Mouse (Mus musculus): ENCODE results near the gene Ptprf.
A peak's percentile ranks its signal among the peaks of the same experiment; 100 is the strongest.

Gene Ptprf

DNA sequence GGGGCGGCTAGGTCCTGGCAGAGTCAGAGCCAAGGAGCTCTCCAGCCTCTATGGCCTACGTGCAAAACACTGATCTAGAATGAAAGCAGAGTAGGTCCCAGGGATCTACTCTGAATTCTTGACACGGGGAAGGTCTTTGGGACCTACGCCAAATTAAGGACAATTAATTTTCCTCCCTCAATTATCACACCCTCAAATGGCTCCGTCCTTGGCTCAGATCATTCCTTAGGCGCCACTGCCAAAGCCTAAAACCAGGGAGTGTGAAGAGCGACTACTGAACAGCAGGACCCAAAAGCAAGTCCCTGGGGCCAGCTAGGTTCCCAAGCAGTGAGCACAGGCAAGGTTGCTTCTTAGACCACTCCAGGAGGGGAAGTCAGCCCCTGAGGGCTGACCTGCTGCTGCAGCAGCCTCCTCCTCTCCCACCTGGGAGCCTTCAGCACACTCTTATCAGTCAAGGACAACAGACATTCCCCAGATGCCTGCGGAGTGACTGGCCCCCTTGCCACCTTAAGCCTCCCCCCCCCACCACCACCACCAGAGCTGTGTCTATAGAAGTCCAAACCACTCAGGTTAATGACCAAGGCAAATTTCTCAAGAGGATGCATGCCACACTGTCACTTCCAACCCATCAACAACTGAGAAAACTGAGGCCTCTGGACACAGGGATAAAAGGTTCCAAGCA is 31.3 kb downstream of the Ptprf start:
- peak; percentile 39 for DNase-seq (ENCODE audit: low read depth, low spot score)

DNA sequence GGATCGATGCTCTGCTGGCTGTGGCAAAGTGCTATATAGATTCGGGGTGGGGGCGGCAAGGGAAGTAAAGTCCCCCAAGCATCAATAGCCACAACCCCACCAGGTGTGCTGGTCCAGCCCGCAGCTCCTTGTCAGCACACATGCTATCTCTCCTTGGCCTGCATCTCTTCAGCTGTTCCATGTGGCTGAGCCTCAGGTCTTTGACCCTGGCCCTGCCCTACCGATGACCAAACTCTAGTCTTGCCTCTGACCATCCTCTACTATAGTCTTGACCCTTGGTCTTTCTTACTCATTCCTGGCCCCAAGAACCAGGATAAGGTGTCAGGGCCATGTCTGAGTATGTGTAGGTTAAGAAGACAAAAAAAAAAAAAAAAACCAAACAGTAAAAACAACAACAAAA is 33.2 kb downstream of the Ptprf start:
- DNase-seq (ENCODE audit: low read depth, low spot score), result no peak

DNA sequence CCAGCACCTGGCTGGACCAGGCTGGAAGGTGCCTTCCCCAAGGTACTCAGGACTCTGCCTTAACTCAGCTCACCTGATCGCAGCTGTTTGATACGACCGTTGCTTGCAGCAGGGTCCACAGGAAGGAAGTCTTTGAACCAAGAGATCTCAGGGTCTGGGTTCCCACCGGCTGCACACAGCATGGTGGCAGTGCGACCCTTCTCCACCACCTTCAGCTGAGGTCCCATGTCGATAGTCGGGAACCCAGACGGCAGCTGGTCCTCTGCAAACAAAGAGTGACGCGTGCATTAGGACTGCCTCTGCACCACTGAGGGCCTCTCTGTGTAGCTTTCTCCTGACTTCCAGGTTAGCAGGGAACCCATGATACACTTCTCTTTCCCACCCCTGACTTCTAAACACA is 33.8 kb downstream of the Ptprf start:
- DNase-seq (ENCODE audit: low read depth, low spot score), result no peak

DNA sequence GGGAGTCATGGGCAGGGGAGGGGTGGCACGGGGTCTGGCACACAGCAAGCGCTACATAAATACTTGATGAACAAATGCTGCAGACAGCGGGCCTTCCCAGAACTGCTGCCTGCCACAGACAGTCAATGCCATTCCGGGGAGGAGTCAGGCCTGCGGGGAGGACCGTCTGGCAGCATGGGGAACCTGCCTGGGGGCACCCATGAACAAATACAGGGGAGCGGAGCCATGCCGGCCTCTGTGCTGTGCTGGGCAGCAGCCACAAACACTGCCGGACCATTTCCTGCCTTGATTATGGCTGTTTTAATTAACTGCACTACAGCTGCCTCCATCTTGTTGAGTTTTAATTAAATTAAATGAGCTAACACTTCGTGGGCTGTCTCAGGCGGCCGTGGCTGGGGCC is 35.0 kb downstream of the Ptprf start:
- DNase-seq (ENCODE audit: low read depth, low spot score), result no peak

DNA sequence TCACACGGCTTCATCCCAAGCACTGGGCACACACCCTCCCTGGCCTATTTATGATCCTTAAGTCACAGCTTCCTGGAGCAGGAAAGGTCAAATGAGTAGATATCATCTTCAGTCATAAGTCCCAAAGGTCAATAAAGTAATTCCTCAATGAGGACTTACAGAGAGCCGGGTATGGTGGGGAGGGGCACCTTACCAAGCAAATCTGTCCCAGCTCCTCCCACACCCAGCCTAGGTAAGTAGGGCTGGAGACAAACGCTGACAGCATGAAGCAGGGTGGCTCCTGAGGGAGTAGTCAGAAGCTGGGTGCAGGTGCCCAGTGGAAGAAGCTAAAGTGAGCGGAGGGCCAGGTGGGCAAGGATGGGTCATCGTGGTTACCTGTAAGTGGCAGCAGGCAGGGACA is 36.3 kb downstream of the Ptprf start:
- DNase-seq (ENCODE audit: low read depth, low spot score), result no peak

DNA sequence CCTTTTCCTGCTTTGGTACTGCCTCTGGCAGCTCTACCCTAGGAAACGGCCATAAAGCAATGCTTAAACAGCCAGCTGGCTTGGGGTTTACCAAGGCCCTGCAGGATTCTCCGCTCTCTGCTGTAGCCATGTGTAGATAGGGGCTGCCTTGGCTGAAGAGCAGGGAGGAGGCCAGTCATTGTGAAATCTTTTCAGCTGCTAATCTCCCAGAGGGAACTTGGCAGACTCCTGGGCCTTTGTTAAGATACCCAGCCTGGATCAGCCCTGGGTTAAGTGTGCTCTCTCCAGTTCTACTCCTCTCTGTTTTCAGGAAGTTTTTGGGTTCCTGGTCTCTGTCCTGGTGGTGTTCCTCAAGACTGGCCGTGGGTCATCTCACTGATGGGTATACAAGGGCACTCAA is 43.9 kb downstream of the Ptprf start:
- DNase-seq (ENCODE audit: low read depth, low spot score), result peak; percentile 38

DNA sequence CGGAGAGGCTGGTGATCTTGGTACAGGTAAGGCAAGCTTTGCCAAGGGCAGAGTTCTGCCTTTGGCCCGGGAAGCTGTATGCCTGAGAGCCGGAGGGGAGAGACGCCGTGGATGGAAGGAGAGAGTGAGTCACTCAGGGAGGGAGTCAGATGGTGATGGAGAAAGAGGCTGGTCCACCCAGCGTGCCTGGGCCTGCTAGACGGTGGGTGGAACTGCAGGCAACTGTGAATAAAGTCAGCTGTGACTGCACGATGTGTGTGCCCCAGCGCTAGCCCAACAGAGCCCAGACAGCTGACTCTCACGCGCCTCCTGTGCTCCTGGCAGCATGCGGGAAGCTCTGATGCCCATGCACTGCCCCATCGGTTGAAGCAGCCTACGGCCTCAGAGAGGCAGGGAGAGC is 45.4 kb downstream of the Ptprf start:
- no peak for DNase-seq (ENCODE audit: low read depth, low spot score)

DNA sequence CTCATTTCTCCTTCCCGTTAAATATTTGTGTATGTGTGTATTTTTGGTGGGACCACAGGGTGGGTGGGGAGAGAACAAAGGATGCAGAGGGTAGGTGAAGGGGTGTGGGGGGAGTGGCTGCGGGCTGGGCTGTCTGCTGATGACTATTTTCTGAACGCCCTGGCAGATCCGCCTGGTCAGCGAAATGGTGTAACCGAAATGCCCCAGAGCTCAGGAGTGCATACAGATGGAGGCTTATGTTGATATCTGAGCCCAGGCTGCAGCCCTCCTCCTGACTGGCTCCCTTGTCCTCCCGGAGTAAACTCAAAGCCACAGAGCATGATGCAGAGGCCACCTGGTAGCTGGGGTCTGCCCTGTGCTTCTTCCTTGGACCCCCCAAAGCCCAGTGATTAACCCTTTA is 47.4 kb downstream of the Ptprf start:
- no peak for DNase-seq (ENCODE audit: low read depth, low spot score)

DNA sequence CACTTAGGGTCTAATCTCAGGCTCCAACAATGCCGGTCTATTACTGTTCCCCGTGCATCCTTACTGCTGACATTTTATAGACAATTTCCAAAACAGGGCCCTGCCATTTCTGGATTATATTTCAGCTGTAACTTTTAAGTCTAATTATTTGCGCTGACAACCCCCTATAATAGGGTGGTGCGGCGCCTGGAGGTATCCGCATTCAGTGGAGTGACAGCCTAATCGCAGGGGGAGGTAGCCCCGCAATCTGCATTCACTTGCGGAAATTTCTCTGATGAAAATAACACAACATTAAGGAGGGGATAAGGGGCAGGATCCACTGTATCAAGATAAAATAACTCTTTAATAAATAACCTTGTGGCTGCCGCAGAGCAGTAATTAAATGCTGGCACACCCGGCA is 47.9 kb downstream of the Ptprf start:
- no peak for DNase-seq (ENCODE audit: low read depth, low spot score)

DNA sequence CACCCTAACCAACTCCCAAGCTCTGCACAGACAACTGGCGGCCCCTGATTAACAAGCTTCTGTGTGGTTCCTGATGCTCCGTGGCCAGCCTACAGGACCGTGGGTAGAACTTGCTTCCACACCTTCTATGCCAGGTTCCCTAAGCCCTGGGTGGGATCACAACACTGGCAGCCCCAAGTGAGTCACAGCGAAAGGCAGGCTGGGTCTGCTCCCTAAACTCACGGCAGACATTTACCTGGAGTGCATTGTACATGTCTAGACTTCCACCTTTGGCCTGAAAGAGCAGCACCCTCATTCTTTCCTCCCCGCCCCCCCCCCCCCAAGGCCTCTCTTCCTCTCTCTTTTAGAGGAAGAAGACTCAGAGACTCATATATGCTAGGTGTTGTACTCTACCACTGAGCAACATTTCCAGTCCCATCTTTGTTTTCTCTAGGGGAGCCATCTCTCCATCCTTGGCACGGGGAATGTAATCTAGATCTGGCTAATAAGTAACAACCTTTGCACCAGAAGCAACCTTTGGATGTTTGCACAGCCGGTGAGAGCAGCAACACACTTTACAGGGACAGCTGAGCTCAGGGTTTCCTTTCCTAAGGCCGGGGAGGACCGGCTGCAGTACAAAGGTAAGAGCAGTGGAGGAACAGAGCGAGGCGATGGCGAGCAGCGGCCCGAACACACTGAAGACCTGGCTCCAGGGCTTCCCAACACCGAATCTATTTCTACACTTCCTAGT is 51.1 kb downstream of the Ptprf start:
- DNase-seq (ENCODE audit: low read depth, low spot score), result no peak

DNA sequence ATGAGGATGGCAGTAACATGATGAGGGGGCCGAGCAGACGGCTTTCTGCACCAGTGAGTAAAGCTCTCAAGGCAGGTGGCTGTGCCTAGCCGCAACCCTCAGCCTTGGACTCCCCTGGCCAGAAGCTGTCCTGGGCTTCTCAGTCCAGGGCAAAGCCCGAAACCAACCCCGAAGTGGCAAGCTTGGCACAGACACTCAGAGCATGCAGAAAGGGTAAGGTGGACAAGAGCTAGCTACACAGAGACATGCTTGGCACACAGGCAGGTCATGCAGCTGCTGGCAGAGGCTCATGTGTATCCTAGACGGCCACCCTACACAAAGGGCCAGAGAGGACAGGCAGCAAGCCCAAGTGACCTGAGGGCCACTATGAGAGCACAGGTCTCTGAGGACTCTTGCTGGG is 52.5 kb downstream of the Ptprf start:
- DNase-seq (ENCODE audit: low read depth, low spot score), result no peak

DNA sequence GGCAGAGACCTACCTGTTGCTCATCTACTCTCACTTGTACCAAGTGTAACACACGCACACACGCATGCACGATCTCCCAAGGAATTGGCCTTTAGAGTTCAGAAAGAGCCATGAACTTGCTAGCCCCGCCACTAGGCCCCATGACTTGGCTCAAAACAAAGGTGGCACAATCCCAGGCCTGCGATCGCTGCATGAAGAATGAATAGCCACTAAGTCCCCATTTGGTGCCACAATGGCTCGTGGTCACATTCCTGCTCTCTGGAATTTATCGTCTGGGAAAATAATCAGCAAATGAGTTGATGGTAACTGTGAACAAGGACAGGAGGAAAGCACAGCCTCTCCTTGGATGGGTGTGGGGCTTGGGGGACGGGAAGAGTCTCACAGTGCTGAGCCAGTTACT is 54.3 kb downstream of the Ptprf start:
- DNase-seq (ENCODE audit: low read depth, low spot score), result no peak

DNA sequence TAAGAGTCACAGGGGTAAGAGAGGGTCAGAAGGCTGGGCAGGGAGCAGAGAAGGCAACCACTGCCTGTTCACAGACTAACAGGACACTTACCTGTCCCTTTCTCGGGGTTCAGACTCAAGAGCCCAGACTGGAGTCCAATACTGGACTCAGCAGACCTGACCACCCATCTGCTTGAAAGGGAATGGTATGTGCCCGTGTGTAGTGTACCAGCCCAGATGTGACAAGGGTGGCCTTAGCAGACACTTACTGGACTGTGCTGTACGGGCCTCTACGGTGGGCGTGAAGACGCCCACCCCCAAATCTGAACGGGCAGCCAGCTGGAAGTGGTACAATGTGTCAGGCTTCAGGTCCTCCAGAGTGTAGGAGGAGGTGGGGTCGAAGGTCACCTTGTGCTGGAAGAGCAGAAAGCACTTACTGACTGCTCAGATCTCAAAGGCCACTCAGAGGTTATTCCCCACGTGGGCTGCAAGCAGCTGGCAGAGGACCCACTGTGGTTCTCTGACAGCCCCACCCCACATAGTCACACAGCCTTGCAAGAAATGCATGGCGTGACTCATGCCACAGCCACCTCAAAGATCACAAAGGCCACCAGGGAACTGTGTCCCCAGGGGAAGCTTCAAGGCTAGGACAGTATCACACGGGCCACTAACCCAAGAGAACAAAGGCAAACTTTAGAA is 56.4 kb downstream of the Ptprf start:
- DNase-seq (ENCODE audit: low read depth, low spot score), result no peak

DNA sequence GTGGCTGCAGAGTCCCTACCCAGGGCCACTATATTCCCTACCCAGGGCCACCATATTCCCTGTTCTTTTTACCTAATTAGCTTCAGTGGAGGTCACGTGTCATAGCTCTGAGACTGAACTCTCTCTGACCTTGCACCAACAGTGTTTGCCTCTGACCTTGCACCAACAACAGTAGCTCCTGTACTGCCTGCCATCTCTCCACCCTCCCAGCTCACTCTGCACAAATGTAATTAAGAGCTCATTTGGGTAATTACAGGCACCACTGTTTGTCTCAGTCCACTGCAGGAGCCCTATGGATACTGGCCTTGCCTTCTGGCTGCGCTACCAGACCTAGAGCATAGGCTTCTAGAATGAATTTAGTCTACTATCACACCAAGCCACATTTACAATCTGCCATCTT is 57.3 kb downstream of the Ptprf start:
- no peak for DNase-seq (ENCODE audit: low read depth, low spot score)

DNA sequence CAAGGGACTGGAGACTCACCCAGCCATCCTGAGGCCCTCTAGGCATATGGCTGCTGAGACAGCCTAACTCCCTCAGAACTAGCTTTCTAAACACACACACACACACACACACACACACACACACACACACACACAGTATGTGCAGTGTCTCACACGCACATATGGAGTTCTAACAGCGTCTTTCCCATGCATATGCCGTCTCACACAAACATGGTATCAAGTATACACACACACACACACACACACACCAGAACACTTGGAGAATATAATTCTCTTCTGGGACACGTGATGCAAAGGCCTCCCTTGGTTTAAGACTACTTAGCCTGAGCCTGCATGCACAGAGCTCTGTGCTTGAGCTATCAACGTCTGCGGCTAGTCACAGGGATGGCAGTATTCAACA is 59.3 kb downstream of the Ptprf start:
- no peak for DNase-seq (ENCODE audit: low read depth, low spot score)

DNA sequence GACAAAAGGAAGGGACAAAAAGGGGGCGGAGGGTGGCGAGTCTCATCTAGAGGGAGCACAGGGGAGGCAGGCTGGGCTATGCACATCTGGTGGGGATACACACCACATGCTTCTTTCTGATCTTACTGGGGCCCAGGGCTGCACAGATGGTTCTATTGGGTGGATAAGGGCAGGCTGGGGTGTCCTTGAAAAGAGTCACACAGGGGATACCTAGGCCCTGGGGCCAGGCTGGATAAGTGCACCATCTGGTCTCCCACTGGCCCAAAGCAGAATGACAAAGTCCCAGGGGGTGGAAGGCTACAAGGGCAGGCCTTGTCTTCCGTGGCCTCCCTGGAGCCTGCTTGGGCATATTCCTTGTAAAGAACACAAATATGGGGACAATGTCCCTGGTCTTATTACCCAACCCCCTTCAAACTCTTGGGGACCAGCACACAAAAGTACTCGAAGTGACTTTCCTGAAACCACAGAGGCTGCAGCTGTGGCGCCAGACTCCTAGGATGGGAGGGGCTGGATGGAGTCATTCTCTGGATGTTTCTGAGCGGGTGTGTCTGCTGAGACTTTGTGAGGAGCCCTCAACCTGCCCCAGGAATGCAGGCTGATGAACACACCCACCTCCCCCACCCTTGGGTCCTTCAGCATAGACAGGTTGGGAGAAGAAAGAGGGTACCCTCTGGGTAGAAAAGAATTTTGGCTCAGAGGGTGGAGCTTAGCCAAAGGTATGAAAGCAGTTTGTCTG is 62.0 kb downstream of the Ptprf start:
- peak; percentile 80 for DNase-seq (ENCODE audit: low read depth, low spot score)

DNA sequence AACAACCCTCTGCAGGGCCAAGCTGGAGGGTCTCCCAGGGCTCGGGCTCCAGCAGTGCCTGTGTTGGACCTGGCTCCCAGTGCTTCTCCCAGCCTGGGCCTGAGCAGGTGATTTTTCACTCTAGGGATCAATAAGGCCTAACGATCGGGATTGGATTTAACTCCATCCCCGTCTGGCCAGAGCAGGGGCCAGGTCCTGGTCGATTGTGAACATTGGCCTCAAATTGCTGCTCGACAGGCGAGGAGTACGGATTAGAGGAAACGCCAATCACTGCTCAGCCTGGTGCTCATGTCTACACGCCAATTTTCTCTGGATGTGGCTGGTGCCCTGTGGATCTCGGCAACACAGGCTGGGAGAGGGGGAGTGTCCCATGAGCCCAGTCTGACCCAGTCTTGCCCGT is 63.8 kb downstream of the Ptprf start:
- DNase-seq (ENCODE audit: low read depth, low spot score), result no peak

DNA sequence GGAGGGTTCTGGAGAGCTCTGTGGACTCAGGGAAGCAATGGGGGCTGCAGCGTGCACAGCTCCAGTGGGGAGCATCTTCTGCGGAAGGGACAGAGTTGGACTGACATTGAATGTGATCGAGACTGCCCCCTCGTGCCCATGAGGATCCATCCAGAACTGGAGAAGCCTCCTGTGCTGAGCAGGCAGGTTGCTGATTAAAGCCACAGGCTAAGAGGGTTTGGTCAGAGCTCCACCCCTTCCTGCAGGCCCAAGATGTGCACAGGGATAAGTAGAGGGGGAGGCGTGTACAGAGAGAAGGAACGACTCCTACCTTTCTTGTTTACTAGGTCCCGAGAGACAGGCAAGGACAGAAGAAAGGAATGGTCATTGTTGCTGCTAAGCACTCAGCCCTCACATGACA is 69.9 kb downstream of the Ptprf start:
- DNase-seq (ENCODE audit: low read depth, low spot score), result peak; percentile 76

DNA sequence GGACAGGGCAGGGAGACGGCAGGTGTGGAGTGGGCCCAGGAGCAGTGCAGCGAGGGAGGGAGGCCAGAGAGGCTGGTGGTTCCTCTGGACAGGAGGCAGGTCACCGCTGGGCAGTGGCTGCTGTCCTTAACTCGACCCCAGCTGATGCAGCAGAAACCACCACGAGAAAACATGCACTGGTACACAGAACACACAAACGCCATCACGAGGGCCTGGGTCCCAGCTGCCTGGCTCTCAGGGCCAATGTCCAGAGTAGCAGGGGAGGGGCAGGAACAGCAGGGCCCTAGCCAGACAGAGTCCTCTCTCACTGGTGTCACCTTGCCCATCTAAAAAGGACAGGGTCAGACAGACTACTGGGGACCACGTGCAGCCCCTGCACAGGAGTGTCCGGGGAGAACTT is 70.4 kb downstream of the Ptprf start:
- DNase-seq (ENCODE audit: low read depth, low spot score), result no peak

DNA sequence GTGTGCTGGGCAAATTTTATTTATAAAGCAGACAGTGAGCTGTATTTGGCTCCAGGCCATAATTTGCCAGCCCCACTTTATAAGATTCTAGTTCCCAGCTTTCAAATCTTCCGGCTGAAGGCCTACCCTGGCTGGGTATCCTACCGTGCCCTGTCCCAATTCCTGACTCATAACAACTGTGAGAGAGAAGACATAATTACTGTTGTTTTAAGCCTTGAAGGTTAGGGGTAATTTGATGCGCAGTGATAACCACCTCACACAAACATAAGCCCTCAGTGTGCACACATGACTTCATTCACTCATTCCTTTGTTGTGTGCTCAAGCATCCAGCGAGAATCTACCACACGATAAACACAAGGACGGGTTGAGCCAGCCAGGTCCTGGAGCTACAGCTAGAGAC is 71.7 kb downstream of the Ptprf start:
- no peak for DNase-seq (ENCODE audit: low read depth, low spot score)

DNA sequence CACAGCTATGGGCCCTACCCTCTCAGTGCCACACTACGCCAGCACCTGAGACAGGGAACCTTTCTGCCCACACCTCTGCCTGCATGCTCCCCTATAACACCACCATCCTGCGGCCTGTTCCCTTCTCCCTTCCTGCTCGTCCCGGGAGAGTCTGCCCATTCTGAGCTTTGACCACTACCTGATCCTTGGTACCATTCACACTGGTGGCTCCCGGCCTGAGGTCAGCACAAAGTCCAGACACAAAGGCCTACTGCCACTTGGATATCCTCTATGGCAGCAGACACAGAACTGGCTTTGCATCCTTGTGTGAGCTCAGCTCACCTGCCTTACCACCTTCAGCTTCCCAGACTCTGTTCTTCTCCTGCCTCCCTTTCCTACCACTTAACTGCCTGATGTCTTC is 72.7 kb downstream of the Ptprf start:
- no peak for DNase-seq (ENCODE audit: low read depth, low spot score)

Measured in ES-CJ7 (cell line).